Mouse (Mus musculus): ENCODE results near the gene Endov. TPM values are rescaled to one million over a fixed set of nuclear protein-coding genes. Genes with fewer than 3 reads are reported as not detected.

Gene Endov
- 0.50 TPM for polyA plus RNA-seq (2014; fragmentation: Illumina TruSeq; extraction: RNeasy Lipid Tissue Mini Kit (QIAGEN cat#74804); ENCODE audit: low read depth, low replicate concordance)

GRCm38 (mm10) chr11:119490861-119491689, at the start of gene Endov:
Endov (plus strand) TSS chr11:119491347.

GRCm38 (mm10) chr11:119547183-119547921, 56.2 kb downstream of the Endov start, which contains the start of gene Nptx1:
Nptx1 (minus strand) TSS chr11:119547753.

Other genes starting within 250 kb of the Endov start
- gene Gaa, start 223.5 kb upstream of the Endov start, polyA plus RNA-seq (2014; fragmentation: Illumina TruSeq; extraction: RNeasy Lipid Tissue Mini Kit (QIAGEN cat#74804); ENCODE audit: low read depth, low replicate concordance): not detected
- 42.8 TPM for gene Eif4a3, start 191.3 kb upstream of the Endov start, polyA plus RNA-seq (2014; fragmentation: Illumina TruSeq; extraction: RNeasy Lipid Tissue Mini Kit (QIAGEN cat#74804); ENCODE audit: low read depth, low replicate concordance)
- gene Card14, start 183.6 kb upstream of the Endov start, polyA plus RNA-seq (2014; fragmentation: Illumina TruSeq; extraction: RNeasy Lipid Tissue Mini Kit (QIAGEN cat#74804); ENCODE audit: low read depth, low replicate concordance): 0.41 TPM
- 2.1 TPM for gene Sgsh, start 135.8 kb upstream of the Endov start, polyA plus RNA-seq (2014; fragmentation: Illumina TruSeq; extraction: RNeasy Lipid Tissue Mini Kit (QIAGEN cat#74804); ENCODE audit: low read depth, low replicate concordance)
- gene Slc26a11, start 135.8 kb upstream of the Endov start, polyA plus RNA-seq (2014; fragmentation: Illumina TruSeq; extraction: RNeasy Lipid Tissue Mini Kit (QIAGEN cat#74804); ENCODE audit: low read depth, low replicate concordance): 2.7 TPM
- gene Rnf213, start 98.2 kb upstream of the Endov start, polyA plus RNA-seq (2014; fragmentation: Illumina TruSeq; extraction: RNeasy Lipid Tissue Mini Kit (QIAGEN cat#74804); ENCODE audit: low read depth, low replicate concordance): 77.4 TPM
- gene Nptx1, start 56.4 kb downstream of the Endov start, polyA plus RNA-seq (2014; fragmentation: Illumina TruSeq; extraction: RNeasy Lipid Tissue Mini Kit (QIAGEN cat#74804); ENCODE audit: low read depth, low replicate concordance): 0.35 TPM
- 1.2 TPM for gene Rptor, start 111.6 kb downstream of the Endov start, polyA plus RNA-seq (2014; fragmentation: Illumina TruSeq; extraction: RNeasy Lipid Tissue Mini Kit (QIAGEN cat#74804); ENCODE audit: low read depth, low replicate concordance)